Mouse (Mus musculus): Measurements from ENCODE around the gene Actr2. TPM values are rescaled to one million over a fixed set of nuclear protein-coding genes. Genes with fewer than 3 reads are reported as not detected.

Actr2 gene
- total RNA-seq, 2 experiments from 2014 or later, result 75.6 to 76.9 TPM

DNA sequence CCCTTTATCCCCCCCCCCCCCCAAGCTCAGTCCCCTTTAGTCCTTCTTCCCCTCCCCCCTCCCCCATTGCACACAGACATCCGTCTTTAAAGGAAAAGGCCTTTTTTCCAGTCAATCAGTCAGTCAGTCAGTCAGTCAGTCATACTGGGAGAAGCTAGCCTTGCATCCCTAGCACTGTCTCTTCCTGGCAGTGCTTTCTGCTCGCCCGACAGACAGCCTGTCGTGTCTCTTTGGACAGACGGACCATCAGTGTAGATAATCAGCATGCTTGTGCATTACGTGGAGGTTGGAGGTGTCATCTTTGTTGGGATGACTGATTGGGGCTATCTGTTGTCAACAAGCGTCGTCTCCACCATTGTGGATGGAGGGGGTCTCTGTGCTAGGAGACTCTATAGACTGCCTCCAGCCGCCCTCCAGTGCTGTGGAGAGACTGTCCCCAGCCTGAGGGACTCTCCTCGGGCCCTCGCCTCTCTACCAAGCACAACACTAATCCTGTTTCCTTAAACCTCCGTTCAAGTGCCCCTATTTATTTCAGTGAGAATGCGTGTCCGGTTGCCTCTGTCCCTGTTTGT lies 89.7 kb downstream of the Actr2 start:
- DNase-seq, result no peak
- intact Hi-C loops (cut with DNase I), result no loop called here

DNA sequence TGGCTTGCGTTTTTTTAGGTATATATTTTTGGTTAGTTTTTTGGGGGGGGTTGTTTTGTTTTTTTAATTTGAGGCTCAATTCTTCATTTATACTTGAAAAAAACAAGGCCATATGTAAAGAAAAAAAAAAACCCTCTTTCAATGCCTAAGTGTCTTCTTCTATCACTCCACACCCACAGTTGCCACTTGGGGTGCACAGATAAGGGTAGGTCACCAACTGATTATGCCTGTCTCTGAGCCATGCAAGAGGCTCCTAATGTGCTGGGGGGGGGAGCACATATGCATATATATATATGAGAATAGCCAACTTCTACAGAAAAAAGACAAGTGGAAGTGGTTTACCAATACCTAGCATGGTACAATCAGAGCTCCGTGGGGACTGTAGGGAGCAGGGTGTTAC lies 90.3 kb downstream of the Actr2 start:
- no peak for DNase-seq
- intact Hi-C loops (cut with DNase I), result no loop called here

DNA sequence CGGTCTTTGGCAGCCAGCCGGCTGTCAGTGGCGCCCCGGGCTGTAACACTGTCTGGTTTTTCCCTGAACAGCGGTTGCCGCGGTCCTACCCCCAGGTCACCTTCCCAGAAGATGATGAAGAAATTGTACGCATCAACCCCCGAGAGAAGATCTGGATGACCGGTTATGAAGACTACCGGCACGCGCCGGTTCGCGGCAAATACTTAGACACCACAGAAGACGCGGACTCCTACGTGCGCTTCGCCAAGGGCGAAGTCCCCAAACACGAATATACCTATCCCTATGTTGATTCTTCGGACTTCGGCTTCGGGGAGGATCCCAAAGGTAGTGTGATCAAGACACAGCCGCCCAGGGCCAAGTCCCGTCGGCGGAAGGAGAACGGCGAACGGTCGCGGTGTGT lies 92.0 kb downstream of the Actr2 start:
- DNase-seq, result no peak
- intact Hi-C loops (cut with DNase I), result no loop called here

DNA sequence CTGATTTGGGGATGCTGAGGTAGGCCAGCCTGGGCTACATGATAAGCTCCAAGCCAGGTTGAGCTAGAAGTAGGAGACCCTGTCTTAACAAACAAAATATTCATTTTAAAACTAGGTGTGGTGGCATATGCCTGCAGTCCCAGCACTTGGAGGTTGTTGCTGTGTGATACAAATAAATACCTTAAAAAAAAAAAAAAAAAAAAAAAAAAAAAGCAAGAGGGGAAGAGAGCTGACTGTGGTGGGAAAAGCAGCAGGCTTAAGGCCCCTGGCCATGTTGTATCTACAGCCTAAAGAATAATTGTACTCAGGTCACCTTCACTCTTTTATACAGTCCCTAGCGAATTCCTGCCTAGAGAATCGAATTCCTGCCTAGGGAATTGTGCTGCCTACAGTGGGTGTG lies 93.8 kb downstream of the Actr2 start:
- DNase-seq, result no peak
- intact Hi-C loops (cut with DNase I), result loop anchor here (10.0 kb wide), 1 partner anchor 94 kb away; the partner anchor contains the start of gene Spred2

DNA sequence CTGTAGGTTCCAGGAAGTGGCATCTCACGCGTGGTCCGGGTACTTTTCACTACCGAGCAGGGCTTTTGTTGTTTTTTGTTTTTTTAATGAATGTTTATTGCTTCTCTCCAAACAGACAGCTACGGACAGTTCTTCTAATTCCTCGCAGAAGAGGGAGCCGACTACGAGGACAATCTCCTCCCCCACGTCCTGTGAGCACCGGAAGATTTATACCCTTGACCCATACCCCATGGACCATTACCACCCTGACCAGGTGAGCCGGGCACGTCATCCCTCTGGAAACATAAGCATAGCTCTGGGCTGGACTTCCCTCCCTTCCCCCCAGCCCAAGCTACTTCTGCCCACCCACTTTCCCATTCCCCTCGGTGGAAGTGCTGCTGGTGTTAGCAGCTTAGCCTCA lies 94.8 kb downstream of the Actr2 start:
- intact Hi-C loops (cut with DNase I), result loop anchor here (10.0 kb wide), 1 partner anchor 93 kb away; the partner anchor contains the start of gene Spred2
- DNase-seq, result no peak

DNA sequence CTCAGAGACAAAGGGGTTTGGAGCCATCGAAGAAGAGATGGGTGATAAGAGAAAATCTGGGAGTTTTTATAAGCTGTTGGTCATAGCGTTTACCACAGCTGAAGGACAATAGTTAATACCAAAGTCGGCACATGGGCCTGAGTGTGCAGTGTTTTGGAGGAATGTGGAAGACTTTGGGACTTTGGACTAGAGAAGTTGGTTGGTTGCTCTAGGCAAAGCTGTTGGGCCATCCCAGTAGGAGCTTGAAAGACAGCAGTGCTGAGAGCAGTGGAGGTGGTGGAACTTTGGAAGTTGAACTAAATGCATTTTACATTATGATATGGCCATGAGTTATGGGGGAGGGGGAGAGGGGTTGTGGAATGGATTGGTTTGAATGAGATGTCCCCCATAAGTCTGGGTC lies 99.3 kb downstream of the Actr2 start:
- no peak for DNase-seq
- intact Hi-C loops (cut with DNase I), result loop anchor here (10.0 kb wide), 1 partner anchor 89 kb away; the partner anchor contains the start of gene Spred2

Other genes starting within 250 kb of the Actr2 start
- gene Spred2, start 188.5 kb downstream of the Actr2 start, total RNA-seq (2021), result 10 to 100 TPM; 23.4 to 28.4 TPM
- 100 to 1,000 TPM; 128 to 130 TPM for gene Rab1a, start 88.5 kb upstream of the Actr2 start, total RNA-seq (2021)
- 10 to 100 TPM; 41.8 to 47.5 TPM for gene Cep68, start 136.5 kb upstream of the Actr2 start, total RNA-seq (2021)
- gene Slc1a4, start 219.8 kb upstream of the Actr2 start, total RNA-seq (2021), result 1 to 10 TPM; 1.2 to 1.5 TPM

Measured in heart, postnatal 36 days (tissue).